Mouse (Mus musculus) embryo, embryonic 10 days (tissue): Measurements from ENCODE around the gene Dusp6.

ENCODE experiments used
- DNase-seq: peaks from one replicate; pipeline ENCODE4 v3.0.0-alpha.2; 2015; ENCODE audit warnings: low spot score

Dusp6 gene

DNA sequence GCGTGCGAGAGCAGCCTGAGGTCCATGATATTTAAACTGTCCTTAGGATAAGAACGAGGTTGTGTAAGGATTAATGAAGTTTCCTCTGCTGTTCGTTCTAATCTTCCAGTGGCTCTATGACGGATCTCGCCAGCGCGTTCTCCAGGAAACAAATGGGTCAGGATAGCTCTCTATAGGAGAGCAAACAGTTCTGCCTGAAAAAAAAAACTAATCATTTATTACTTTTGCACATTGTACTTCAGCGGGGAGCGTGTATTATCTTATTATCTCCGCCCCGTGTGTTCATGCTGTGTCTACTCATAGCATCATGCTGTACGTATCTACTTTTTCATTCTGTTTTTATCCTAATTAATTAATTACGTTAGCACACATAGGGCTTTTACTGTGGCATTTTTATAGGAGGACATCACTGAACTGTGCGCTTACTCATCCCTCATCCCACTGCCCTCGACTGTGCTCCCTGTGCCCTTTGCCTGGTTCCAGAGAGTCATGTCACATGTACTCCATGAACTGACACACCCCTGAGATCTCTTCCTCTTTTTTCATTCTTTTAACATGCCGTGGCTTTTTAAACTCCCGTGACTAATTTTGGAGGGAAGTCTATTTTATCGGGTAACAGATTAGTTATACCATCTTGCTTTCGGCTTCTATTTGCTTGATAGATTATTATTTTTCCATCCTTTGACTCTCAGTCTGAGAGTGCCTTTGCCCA lies 16.1 kb upstream of the Dusp6 start:
- no peak for DNase-seq

DNA sequence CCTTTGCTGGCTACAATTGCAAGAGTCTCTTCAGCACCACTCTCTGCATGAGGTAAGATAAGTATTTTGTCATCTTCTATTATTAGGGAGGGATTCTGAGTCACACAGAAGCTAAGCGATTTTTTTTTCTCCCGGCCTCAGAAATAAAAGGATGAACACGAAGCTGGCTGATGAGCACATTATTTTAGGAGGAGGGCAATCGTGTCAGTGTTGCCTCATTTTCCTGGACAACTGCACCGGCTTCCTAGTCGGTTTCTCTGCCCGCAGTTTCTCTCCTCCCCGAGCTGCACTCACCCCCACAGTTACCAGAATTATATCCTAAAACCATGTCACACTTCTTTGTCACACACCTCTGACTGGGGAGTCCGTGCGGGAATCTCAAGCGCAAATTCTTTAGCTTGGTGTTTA lies 12.2 kb upstream of the Dusp6 start:
- DNase-seq = no peak

DNA sequence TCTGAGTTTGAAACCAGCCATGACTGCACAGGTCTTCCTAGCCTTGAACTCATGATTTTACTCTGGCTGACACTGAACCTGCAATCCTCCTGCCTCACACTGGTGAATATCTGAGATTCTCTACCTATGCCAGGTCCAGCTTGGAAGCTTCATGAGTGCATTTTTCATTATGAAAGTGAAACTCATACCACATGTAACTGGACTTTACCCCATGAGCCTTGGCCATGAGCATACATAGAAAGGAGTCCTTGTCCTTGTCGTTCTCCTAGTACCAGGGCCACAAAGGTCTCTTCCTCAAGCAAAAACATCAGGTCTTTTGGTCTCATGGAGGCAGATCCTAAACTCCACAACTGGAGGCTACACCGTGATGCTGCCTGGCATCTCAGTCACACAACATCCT lies 9.6 kb upstream of the Dusp6 start:
- no peak for DNase-seq

DNA sequence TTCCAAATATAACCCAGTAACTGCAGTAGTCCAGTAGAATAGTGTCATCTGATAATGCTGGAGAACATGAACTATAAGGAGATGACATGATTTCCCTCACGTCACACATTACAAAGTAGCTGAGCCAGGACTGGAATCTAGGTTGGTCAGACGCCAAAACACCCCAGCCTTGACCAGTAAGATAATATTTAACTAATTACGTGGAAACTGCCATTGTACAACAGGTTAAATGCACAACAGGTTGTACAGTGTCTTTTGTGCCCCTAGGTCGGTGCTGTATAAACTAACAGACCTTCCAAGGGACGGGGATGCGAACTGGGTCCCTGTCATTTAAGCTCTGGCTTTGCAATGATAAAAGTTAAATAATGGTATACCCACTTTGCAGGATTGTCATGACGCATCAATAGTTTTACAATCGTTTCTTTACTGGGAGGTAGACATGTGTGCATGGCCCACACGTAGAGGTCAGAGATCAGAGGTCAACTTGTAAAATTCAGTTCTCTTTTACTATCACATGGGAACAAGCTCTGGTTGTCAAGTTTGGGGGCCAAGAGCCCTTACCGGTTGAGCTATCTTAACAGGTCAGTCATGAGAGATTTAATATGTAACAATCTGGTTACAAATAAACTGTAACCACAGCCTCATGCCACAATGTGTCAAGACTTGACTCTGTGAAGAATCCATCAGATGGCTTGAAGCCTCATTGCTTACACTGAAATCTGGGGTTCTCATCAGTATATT lies 7.0 kb upstream of the Dusp6 start:
- DNase-seq = no peak

DNA sequence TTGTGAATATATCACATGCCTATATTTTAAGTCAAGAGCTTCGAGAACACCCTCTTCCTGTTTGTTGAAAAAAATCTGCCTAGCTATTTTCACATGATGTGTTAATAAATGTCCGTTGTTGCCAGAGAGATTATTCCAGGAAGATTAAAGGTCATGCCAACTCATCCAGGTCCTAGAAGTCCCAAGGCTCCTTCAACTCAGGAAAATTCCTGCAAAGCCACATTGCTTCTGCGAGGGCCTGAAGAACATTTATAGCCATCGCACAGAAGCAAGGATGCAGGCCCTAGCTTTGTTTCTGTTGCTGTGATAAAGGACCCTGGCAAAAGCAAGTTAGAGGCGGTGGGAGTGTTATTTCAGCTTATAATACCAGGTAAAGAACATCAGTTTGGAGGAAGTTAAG lies 5.5 kb upstream of the Dusp6 start:
- no peak for DNase-seq

DNA sequence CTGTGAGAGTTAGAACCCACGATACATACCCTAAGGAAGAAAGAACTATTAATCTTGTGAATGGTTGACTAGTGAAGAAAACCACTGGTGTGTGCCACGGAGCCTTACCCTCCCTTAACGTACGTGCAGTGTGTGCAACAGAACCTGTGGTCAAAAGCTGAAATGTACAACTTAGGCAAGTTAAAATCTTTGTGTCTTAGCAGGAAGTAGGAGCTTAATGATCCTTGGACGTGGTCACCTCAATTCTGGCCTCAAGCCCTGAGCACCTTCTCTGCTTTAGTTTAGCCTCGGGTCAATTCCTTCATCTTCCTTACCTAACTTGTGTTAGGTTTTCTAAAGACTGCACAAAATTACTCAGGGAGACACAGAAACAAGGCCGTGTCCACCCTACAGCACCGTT lies 3.2 kb upstream of the Dusp6 start:
- no peak for DNase-seq

DNA sequence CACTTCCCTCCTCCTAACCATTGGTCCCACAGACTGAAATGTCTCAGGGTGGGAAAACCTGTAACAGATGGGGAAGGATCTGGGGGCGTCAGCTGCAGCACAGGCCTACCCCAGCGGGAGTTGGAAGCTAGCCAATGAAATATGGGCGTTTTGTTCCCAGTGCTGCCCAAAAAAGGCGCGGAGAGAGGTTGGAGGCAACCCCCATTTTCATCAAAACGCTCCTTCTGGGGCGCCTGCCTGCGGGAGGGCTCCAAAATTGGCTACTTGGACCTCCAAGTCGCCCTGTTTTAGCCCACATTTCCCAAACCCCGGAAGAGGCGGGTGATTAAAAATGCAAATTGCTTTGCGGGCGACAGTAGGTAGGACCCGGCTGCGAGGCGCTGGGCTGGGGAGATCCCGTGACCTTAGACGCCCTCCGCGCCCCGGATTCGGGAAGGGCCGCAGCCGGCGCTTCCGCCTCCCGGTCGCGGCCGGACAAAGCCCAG lies 1.8 kb upstream of the Dusp6 start:
- peak; percentile 69 for DNase-seq

DNA sequence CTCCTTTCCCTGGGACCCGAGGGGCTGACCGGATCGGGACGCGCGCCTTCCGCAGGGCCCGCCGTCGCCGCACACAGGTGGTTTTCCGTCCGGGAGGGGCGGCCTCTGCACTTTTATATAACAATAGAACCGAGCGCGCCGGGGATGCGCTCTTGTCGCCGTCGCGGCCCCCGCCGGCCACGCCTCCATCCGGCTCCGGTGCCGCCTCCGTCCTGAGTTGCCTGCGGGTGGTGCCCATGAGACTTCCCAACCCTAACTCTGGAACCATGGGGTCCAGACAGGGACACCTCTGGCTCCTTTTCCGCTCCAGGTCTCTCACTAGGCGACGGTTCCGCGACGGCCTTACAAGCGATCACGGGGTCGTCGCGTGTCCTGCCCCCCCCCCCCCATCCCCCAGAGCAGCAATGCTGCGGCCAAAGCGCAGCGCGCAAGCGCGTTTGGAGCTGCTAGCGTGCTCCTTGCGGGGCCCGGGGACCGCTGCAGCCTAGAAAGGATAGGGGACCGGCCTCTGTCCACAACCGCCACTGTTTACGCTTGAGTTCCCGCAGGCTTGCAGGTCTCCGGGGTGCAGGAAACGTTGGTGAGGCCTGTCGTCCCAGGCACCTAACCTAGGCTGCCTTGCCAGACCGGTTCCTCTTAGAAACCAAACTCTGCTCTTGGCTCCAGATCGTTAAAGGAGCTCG lies 1.3 kb upstream of the Dusp6 start:
- peak; percentile 90 for DNase-seq

DNA sequence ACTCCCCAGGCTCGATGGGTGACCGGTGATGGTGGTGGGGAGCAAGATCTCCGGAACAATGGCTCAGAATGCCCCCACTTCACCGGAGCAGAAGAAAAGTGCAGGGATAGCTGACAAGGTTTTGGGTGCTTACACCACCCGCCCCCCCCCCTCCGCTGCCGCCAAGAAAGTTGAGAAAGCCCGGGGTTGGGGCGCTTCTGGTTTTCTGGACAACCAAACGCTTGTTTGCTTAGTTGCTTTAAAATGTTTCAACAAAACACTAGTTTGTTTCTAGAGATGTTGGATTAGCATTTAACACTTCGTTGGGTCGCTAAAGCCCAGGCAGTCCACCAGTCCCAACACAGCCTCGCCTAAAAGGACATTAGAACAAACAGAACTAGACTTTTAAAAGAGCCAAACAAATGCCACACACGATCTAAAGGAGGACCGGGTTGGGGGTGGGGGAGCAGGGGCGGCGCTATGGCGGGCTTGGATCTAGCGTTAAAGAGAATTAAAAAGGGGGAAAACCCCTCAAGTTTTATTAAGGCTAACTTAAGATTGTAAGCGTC lies 638 bp upstream of the Dusp6 start:
- DNase-seq = no peak

DNA sequence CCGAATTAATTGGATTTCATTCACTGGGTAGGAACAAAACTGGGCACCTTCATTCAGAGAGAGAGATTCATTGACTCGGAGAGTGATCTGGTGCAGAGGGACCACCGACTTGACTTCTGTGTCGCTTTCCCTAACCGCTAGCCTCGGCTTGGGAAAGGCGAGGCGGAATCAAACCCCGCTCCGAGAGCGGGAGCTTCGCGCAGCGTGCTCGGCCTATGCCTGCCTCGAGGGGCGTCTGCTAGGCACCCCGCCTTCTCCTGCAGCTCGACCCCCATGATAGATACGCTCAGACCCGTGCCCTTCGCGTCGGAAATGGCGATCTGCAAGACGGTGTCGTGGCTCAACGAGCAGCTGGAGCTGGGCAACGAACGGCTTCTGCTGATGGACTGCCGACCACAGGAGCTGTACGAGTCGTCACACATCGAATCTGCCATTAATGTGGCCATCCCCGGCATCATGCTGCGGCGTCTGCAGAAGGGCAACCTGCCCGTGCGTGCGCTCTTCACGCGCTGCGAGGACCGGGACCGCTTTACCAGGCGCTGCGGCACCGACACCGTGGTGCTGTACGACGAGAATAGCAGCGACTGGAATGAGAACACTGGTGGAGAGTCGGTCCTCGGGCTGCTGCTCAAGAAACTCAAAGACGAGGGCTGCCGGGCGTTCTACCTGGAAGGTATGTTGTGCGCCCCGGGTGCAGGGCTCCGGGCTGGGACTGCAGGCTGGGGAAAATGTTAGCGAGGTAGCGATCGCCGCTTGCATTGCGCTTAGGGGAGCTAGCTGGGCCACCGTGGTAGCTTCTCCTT lies 589 bp downstream of the Dusp6 start:
- DNase-seq = peak; percentile 66

DNA sequence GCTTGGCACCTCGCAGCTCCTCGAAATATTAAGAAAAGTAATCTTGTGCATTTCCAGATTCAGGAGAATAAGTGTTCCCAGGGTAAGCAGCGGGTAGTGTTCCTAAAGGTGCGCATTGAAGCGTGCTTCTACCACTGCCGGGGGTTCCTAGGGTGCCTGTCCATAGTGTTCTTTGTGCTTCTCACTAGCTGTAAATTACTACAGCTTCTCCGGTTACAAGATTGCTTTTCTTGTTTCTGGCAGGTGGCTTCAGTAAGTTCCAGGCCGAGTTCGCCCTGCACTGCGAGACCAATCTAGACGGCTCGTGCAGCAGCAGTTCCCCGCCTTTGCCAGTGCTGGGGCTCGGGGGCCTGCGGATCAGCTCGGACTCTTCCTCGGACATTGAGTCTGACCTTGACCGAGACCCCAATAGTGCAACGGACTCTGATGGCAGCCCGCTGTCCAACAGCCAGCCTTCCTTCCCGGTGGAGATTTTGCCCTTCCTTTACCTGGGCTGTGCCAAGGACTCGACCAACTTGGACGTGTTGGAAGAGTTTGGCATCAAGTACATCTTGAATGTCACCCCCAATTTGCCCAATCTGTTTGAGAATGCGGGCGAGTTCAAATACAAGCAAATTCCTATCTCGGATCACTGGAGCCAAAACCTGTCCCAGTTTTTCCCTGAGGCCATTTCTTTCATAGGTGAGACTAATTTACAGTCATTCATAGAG lies 1.4 kb downstream of the Dusp6 start:
- peak; percentile 51 for DNase-seq

DNA sequence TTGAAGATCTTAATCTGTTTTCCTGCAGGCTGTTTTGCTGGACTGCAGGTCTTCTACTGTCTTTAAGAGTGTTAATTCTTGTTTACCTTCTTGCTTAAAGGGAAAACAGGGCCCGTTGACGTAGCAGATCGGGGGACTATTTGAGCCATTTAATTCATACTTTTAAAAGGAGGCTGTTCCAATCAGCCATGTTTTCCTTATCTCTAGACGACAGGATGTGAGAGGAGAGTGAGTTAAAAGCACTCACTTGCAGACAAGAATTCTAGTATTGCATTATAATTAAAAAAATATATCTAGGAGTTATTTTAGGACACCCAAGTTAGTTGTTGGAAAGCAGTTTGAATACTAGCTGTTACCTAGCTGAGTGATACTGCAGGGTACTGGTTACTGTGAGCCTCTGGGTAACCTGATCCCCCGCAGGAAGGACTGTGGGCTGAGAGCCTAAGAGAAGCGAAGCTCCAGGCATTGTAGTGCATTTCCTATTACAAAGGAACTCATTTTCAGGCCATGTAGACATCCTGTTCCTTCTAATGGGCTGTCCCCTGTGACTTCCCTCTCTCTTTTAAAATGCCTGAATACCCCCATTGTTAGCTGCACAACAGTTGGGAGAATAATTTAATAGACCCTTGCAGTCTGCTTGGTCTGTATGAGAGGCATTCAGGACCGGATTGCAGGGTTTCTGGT lies 2.1 kb downstream of the Dusp6 start:
- DNase-seq = peak; percentile 82

DNA sequence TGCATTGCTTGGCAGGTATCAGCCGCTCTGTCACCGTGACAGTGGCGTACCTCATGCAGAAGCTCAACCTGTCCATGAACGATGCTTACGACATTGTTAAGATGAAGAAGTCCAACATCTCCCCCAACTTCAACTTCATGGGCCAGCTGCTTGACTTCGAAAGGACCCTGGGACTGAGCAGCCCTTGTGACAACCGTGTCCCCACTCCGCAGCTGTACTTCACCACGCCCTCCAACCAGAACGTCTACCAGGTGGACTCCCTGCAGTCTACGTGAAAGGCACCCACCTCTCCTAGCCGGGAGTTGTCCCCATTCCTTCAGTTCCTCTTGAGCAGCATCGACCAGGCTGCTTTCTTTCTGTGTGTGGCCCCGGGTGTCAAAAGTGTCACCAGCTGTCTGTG lies 3.0 kb downstream of the Dusp6 start:
- peak; percentile 37 for DNase-seq

DNA sequence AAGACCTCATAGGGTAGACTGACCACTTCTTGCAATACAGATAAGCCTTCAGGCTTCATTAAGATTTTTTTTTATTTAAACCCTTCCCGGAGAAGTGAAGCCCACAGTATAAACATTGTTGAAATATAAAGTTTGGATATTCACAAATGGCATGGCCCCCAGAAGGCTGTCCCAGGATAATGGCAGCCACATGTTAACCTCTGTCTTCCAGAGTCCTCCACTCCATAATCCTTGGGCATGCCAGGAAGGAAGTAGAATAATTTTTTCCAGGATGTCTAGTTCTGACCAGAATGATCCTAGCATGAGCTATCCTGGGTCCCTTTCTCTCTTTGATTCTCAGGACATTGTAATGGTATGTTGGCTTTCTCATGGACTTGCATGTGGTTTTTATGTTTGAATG lies 4.6 kb downstream of the Dusp6 start:
- no peak for DNase-seq

DNA sequence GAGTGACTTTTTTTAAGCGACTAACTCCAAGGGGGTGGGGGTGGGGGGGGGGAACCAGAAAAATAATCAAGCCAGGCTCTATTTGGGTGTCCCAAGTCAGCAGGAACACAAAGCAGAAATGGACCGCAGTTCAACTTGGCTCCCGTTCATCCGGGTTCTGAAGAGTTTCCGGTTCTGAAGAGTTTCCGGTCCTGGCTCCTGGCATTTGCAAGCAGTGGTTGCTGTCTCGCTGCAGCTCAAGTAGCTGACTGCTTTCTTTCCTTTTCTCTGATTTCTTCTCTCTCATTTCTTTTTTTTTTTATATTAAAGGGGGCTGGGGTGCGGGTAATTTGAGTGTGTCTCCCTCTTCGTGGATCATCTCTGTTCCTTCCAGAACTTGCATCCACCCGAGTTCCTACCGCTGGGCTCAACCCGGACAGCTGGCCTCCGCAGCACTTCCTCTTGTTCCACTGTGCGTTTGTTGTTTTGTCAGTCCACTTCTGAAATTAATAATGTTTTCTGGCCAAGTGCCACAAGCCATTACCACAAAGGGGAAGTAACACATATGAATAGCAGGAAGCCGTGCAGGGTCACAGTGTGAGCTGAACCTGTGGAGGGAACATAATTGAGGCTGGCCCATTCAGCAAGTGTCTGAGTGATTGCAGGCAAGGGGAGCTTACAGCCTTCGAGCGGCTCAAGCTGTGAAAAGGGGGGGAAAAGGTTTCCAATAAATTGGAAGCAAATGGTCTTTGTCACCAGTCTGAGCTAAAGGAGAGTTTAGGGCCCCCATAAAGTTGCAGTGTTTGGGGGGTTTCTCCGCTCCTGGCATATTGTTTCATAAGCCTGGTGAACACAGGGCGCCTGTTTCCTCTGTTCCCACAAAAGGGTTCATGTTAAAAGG lies 5.6 kb downstream of the Dusp6 start:
- DNase-seq = peak; percentile 76

DNA sequence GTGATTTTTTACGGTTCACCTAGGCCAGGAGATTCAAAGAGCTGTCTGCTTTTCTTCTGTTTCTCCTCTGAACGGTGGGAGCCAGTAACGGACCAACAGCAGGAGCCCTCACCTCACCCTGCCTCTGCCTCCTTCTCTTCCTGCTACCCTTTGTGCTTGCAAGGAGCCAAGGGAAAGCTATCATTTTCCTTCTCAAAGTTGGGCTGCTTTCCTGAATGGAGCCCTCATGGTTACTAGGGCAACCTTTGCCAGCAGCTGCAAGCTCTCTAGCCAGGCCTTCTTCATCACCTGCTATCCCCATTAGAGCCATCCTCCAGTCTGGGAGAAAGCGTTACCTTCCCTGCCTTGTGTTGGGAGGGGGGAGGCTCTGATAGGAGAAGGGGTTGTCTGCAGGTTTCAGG lies 6.3 kb downstream of the Dusp6 start:
- DNase-seq = peak; percentile 74

DNA sequence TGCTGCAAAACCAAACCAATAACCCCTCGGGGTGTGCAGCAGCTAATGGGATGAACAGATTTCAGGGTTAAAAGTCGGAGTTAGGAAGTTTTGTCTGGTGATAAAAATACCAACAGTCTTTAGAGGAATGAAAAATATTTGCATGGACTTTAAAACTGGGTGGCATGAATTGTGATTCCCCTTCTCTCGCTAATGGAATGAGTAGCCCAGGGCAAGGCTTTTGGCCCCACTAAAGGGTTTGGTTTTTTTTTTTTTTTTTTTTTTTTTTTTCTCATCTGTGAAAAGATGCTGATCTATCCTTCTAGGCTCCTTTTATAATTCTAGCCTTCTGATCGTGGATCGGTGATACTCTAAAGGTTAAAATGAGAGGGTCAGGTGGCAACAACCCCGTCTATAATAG lies 6.7 kb downstream of the Dusp6 start:
- DNase-seq = no peak

DNA sequence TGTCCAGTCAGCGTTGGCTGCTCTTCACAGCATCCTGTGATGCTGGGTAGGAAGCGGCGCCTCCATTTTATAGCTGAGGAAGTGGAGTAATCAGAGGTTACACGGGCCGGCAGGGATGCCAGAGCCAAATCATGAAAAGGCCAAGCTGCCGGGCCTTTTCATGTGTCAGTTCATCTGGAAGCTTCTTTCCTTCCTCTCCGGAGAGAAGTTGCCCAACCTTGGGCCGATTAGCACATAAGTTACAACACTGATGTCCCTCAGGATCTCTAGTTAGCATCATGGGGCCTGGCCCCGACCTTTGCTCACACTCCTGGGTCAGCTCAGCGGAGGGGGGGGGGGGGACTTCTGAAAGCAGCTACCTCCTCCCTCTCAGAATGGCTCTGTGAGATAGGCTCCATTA lies 7.4 kb downstream of the Dusp6 start:
- DNase-seq = peak; percentile 45

DNA sequence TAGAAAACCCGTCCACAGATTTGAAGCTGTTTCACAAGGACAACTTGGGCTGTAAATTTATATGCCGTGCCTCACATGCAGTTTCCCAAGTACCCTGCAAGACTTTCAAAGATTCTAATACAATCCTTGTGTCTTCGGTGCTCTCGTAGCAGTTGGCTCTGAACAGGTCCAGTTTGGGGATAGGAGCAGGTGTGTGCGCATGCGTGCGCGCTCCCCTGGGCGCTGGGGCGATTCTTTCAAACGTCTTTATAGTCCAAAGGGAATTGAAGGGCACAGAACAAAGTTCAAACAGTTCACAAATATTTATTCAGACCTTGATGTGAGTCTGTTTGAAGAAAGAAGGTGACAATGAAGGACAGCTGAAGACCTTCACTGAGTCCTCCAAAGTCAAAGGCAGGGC lies 8.0 kb downstream of the Dusp6 start:
- no peak for DNase-seq

DNA sequence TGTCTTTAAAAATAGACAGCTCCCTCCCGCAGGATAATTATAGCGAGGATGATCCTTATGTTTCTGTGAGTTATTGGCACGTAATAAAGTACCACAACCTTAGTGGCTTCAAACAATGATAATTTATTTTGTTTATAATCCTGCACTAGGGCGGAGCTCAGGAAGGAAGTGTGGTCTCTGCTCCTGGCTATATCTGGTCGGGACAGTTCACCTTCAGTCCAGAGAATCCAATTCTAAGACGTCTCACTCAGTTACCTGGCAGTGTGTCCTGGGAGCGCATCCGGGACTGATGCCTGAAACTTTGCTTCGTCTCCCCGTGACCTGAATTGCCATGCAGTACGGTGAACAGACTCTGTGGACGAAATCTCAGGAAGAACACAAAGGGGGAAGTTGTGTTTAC lies 10.0 kb downstream of the Dusp6 start:
- DNase-seq = no peak
